Mouse (Mus musculus) brain, adult 10 weeks (tissue): Measurements from ENCODE around the gene Bap1. TPM values are rescaled to one million over a fixed set of nuclear protein-coding genes. Genes with fewer than 3 reads are reported as not detected.

Experiments
- polyA plus RNA-seq: library from polyadenylated mRNA; stranded (reverse); fragments of 350-450 nt; fragmentation: Illumina TruSeq; extraction: RNeasy Lipid Tissue Mini Kit (QIAGEN cat#74804); gene quantifications from one replicate; pipeline ENCODE4 v1.2.3, GENCODE M21; 2015; ENCODE audit warnings: low read depth, low replicate concordance

Bap1 gene
- polyA plus RNA-seq: 108 TPM

GRCm38 (mm10) chr14:31251084-31251604 lies at the start of gene Bap1, which contains the start of gene Phf7:
Gene Bap1 (plus strand): TSS chr14:31251450.
Gene Phf7 (minus strand): TSS chr14:31251317.

GRCm38 (mm10) chr14:31208084-31208483 lies 43.2 kb upstream of the Bap1 start, which contains the start of gene Tnnc1:
Gene Tnnc1 (plus strand): TSS chr14:31208312.

GRCm38 (mm10) chr14:31216846-31217245 lies 34.4 kb upstream of the Bap1 start, which contains the start of gene Nisch:
Gene Nisch (minus strand): TSS chr14:31216946.

DNA sequence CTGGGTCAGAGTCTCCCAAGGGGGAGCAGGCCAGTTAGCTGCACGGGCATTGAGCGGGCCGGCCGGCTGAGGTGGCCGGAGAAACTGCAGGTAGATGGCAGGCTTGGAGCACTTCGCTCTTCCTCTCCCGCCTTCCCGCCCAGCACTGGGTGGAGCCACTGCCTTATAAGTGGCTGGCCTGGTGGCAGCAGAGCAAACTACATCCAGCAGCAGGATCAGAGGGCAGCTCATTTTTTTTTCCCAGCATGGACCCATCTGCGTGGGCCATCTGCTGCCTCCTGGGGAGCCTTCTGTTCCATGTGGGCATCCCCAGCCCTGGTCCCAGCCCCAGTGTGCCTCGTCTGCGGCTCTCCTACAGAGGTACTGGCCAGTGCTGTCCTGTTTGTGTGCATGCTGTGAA lies 33.6 kb upstream of the Bap1 start, which contains the start of gene Sema3g:
TSS of gene Sema3g (plus strand) at position 195 of the 400 bp plus-strand sequence.

Other genes with a start within 250 kb of the Bap1 start
- gene Spcs1, start 249.8 kb upstream of the Bap1 start, polyA plus RNA-seq: 353 TPM
- 23.9 TPM for gene Pbrm1, start 232.3 kb upstream of the Bap1 start, polyA plus RNA-seq
- 46.3 TPM for gene Gnl3, start 232.3 kb upstream of the Bap1 start, polyA plus RNA-seq
- gene Smim4, start 122.5 kb upstream of the Bap1 start, polyA plus RNA-seq: 28.6 TPM
- 6.0 TPM for gene Nt5dc2, start 120.4 kb upstream of the Bap1 start, polyA plus RNA-seq
- 8.6 TPM for gene Stab1, start 82.8 kb upstream of the Bap1 start, polyA plus RNA-seq
- 27.1 TPM for gene Tnnc1, start 43.1 kb upstream of the Bap1 start, polyA plus RNA-seq
- gene Nisch, start 34.5 kb upstream of the Bap1 start, polyA plus RNA-seq: 224 TPM
- 4.0 TPM for gene Sema3g, start 33.6 kb upstream of the Bap1 start, polyA plus RNA-seq
- gene Phf7, start 133 bp upstream of the Bap1 start, polyA plus RNA-seq: 5.4 TPM
- gene Dnah1, start 72.4 kb downstream of the Bap1 start, polyA plus RNA-seq: 4.0 TPM
- gene Capn7, start 85.2 kb downstream of the Bap1 start, polyA plus RNA-seq: 29.4 TPM
- 42.6 TPM for gene Sh3bp5, start 184.6 kb downstream of the Bap1 start, polyA plus RNA-seq
- gene Eaf1, start 242.9 kb downstream of the Bap1 start, polyA plus RNA-seq: 13.4 TPM
- gene Mettl6, start 243.6 kb downstream of the Bap1 start, polyA plus RNA-seq: 26.8 TPM